Mouse (Mus musculus): ENCODE data around the gene Olfr129. TPM values are rescaled to one million over a fixed set of nuclear protein-coding genes. Genes with fewer than 3 reads are reported as not detected.

The Olfr129 gene
- total RNA-seq (2021): not detected
- long read RNA-seq, experiment 1: 0 reads
- long read RNA-seq, experiment 2: 0 reads

DNA sequence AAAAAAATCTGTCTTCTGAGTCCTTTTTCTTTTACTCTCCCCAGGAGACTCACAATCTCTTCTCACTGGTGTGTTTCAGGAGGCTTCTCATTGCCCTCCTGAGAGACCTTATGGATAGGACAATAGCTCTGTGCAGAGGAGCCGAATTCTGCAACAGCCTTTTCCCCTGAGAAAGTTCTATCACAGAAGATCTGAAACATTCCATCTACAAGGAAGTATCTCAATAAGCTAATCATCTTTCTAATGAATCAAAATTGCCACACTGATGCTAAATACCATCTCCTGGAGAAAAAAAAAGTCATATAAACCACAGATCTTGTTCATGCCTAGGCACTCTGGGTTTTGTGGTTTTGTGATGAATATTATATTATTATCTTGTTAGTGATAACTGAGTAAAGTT is at the start of gene Olfr129:
Olfr129 (minus strand) TSS at position 101 of the 400 bp plus-strand sequence.
- no peak for DNase-seq

DNA sequence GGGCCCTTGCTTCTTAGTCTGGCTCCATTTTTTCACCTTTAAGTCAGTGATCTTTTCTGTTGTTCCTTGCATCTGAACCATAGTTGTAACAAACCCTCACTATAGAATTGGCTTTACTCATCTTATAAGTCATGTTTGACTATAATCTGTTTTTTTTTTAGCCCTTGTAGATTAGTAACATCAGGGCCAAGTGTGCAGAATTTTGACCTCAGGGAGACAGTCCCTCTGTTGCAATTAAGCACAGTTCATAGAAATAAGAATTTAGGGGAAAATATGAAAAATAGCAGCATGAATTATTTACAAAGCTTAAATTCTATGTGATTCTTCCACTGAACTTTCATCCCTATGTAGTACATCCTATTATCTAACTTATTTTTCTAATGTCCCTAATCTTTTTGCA is 28.7 kb upstream of the Olfr129 start, which contains the start of gene Olfr131:
Olfr131 (minus strand) TSS at position 101 of the 400 bp plus-strand sequence.
- no peak for DNase-seq

DNA sequence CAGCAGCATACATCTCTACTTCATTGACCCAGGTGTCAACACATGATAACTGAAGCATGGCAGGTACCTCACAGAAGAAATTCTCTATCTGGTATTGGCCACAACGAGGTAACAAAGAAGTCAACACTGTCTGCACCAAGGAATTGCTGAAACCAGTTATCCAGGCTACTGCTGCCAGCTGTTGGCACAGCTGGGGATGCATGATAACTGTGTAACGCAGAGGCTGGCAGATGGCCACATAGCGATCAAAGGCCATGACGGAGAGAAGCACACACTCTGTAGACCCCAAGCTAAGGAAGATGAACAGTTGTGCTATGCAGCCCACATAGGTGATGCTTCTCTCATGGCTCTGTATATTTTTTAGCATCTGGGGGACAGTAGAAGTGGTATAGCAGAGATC is 22.5 kb upstream of the Olfr129 start:
- no peak for DNase-seq

DNA sequence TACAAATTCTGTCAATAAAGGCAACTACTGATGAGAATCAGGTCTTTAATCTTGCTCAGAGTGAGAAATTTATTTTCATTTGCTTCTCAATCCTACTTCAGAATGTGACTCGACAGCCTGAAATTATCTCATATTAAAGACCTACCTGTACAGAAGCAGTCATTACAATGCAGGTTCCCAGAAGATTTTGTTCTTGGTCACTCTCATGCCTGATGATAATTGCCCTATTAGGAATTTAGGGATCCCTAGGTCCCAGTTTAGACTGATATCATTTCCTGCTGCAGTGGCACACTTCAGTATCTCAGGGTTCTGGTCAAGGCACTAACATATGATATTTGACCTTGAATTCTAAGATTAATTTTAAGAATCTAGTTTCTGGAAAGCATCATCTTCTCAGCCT is 3.7 kb upstream of the Olfr129 start, which contains the start of gene Olfr130:
Olfr130 (plus strand) TSS at position 301 of the 400 bp plus-strand sequence.
- no peak for DNase-seq

DNA sequence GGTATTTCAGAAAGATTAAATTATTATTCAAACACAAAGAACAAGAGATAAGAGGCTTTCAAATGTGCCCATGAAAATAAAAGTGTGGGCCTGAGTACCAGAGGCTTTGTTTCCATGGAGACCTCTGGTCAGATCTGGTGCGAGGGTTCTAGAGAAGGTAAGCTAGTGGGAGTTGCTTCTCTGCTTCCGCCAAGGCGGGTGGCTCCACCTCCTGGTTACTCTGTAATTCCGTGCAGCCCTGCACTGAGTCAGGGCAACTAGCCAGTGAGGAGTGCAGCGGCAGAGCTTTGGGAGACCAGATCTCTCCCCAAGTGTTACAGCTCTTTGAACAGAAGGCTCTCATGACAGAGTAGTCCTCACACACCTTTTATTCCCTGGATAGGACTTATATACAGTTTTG is 33.6 kb downstream of the Olfr129 start:
- DNase-seq: no peak

DNA sequence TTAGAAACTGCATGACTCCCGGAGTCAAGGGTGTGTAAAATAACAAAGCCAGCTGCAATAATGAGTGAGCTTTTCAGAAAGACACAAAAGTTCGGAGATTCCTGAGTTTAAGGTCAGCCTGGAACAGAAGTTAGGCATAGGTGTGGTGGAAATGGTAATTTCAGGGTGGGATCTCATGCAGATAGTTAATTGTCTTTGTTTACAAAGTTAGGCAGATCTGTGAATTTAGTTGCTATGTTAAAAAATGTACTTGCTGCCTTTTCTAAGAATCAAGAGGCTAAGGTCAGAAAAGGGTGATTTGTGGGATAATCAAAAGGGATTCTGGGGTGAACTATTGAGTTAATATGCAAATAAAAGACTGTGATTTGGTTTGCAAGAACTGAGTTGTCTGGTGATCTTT is 43.5 kb downstream of the Olfr129 start:
- DNase-seq: no peak

DNA sequence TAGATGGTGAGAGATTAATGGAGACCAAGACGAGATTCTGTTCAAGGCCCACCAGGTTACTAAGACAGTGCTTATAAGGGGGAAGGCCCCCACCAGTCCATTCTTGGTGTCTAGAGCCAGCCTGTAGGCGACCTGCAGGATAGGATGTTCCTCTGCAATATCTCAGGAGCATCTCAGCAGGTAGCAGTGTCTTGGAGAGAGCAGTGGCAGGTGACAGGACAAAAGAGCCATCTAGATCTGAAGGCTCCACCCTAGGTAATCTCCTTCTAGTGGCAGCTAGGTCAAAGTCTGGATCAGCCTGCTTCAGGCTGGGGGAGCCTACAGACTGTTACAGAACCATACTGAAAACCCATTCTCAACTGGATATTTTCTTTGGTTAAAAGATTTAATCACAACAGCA is 54.9 kb downstream of the Olfr129 start:
- no peak for DNase-seq

Other genes starting within 250 kb of the Olfr129 start
- not detected for gene Olfr125, start 227.1 kb downstream of the Olfr129 start, total RNA-seq (2021)
- gene Olfr126, start 212.6 kb downstream of the Olfr129 start, total RNA-seq (2021): not detected
- not detected for gene Olfr127, start 159.6 kb downstream of the Olfr129 start, total RNA-seq (2021)
- gene Olfr128, start 139.5 kb downstream of the Olfr129 start, total RNA-seq (2021): not detected
- not detected for gene Olfr761, start 107.0 kb downstream of the Olfr129 start, total RNA-seq (2021)
- not detected for gene Olfr130, start 3.8 kb upstream of the Olfr129 start, total RNA-seq (2021)
- not detected for gene Olfr131, start 28.6 kb upstream of the Olfr129 start, total RNA-seq (2021)
- gene Olfr132, start 74.4 kb upstream of the Olfr129 start, total RNA-seq (2021): not detected
- not detected for gene Olfr133, start 85.2 kb upstream of the Olfr129 start, total RNA-seq (2021)
- not detected for gene Olfr134, start 111.3 kb upstream of the Olfr129 start, total RNA-seq (2021)
- not detected for gene Olfr135, start 144.3 kb upstream of the Olfr129 start, total RNA-seq (2021)
- not detected for gene Olfr138, start 201.0 kb upstream of the Olfr129 start, total RNA-seq (2021)
- not detected for gene Olfr137, start 247.5 kb upstream of the Olfr129 start, total RNA-seq (2021)